Mouse (Mus musculus): Measurements from ENCODE around the gene Tmem63a.

DNA sequence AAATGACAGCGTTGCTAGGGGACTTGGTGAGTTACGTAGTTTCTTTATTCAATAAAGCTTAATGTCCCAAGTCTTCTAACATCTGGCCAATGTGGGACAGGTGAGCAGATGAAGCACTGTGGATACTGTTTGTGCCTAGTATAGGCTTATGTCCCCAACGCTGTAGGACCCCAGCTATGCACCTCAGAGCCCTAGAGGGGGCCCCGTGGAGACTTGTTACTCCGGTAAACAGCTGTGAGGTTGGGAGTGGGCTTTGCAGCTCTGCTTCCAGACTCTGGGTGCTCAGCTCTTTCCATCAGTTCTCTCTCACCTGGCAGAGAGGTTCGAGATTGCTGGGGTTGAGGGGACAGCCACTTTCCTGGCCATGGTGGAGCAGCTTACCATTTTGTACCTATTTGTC is 36.8 kb upstream of the Tmem63a start:
- TF ChIP-seq EP300 (IDR thresholded peaks at IDR 0.05) (no peak), CTCF (IDR thresholded peaks at IDR 0.05) (no peak)
